Mouse (Mus musculus) ovary, postnatal 14 days (tissue): ENCODE measurements around the gene Gpr12.
"Not testable (repeated sequence)": the region's sequence is repeated elsewhere in the genome, so short reads cannot be mapped to it uniquely, and the experiment has no call there.

Source experiments
- DNase-seq: peaks from one replicate; pipeline ENCODE4 v3.0.0; 2022; ENCODE audit warnings: low spot score

Gpr12 gene

GRCm38 (mm10) chr5:146584478-146585306, at the start of gene Gpr12:
Gene Gpr12 (minus strand): TSS chr5:146585239.
- DNase-seq = no peak

- no peak for DNase-seq
Observed at GRCm38 (mm10) chr5:146631602-146632001, 46.6 kb upstream of the Gpr12 start.

- no peak for DNase-seq
Observed at GRCm38 (mm10) chr5:146630961-146631360, 45.9 kb upstream of the Gpr12 start.

GRCm38 (mm10) chr5:146629636-146630035, 44.6 kb upstream of the Gpr12 start:
- no peak for DNase-seq

GRCm38 (mm10) chr5:146628804-146629203, 43.8 kb upstream of the Gpr12 start:
- DNase-seq = no peak

- DNase-seq = no peak
Observed at GRCm38 (mm10) chr5:146627901-146628300, 42.9 kb upstream of the Gpr12 start.

GRCm38 (mm10) chr5:146625635-146626311, 40.7 kb upstream of the Gpr12 start:
- no peak for DNase-seq

- no peak for DNase-seq
Observed at GRCm38 (mm10) chr5:146611830-146612229, 26.8 kb upstream of the Gpr12 start.

GRCm38 (mm10) chr5:146611009-146611408, 26.0 kb upstream of the Gpr12 start:
- DNase-seq = no peak

- no peak for DNase-seq
Observed at GRCm38 (mm10) chr5:146609646-146610045, 24.6 kb upstream of the Gpr12 start.

- DNase-seq = no peak
Observed at GRCm38 (mm10) chr5:146607816-146608215, 22.8 kb upstream of the Gpr12 start.

GRCm38 (mm10) chr5:146606895-146607294, 21.9 kb upstream of the Gpr12 start:
- no peak for DNase-seq

GRCm38 (mm10) chr5:146606221-146606620, 21.2 kb upstream of the Gpr12 start:
- DNase-seq = no peak

GRCm38 (mm10) chr5:146599970-146600369, 14.9 kb upstream of the Gpr12 start:
- no peak for DNase-seq

GRCm38 (mm10) chr5:146599216-146599615, 14.2 kb upstream of the Gpr12 start:
- DNase-seq = not testable (repeated sequence)

- DNase-seq = no peak
Observed at GRCm38 (mm10) chr5:146598215-146599119, 13.4 kb upstream of the Gpr12 start.

- DNase-seq = no peak
Observed at GRCm38 (mm10) chr5:146597503-146597874, 12.4 kb upstream of the Gpr12 start.

- DNase-seq = no peak
Observed at GRCm38 (mm10) chr5:146596612-146597502, 11.8 kb upstream of the Gpr12 start.

- DNase-seq = no peak
Observed at GRCm38 (mm10) chr5:146592580-146592979, 7.5 kb upstream of the Gpr12 start.

GRCm38 (mm10) chr5:146591636-146592035, 6.6 kb upstream of the Gpr12 start:
- no peak for DNase-seq

GRCm38 (mm10) chr5:146590987-146591386, 5.9 kb upstream of the Gpr12 start:
- no peak for DNase-seq
